Mouse (Mus musculus): ENCODE measurements at regions not wholly inside any gene's neighbourhood (a gene's known extent, or its start where the extent isn't known, plus 50 kb on each side); places are given as distances from the start of the nearest gene placed in this dataset.
A peak's percentile ranks its signal among the peaks of the same experiment; 100 is the strongest.

GRCm38 (mm10) chr10:23559980-23560658 lies 209.5 kb upstream of the Eya4 start:
- Histone ChIP-seq H3K27me3 (ENCODE audit: insufficient read depth, low read length) (no peaks in the 10 kb centered on the region), H3K9me3 (ENCODE audit: low read length) (no peaks in the 10 kb centered on the region), H3K4me1 (ENCODE audit: insufficient read depth, low read length) (no peaks in the 10 kb centered on the region), H3K36me3 (ENCODE audit: insufficient read depth, low read length) (no peaks in the 10 kb centered on the region), H3K27ac (ENCODE audit: low read depth, low read length) (no peak overlapping the region), H3K4me3 (ENCODE audit: low read depth, low read length) (no peak overlapping the region), H3K4me2 (ENCODE audit: low read depth, low read length, poor library complexity, severe bottlenecking) (no peak overlapping the region), H3K9ac (replicated peaks; ENCODE audit: low read length, poor library complexity, severe bottlenecking) (no peak overlapping the region)
- no peak for TF ChIP-seq CTCF (IDR thresholded peaks at IDR 0.05)
- ATAC-seq (ENCODE audit: low FRiP score) = no peak
- no peak for DNase-seq (ENCODE audit: low spot score)

- Histone ChIP-seq H3K27me3 (ENCODE audit: insufficient read depth, low read length) (no peaks in the 10 kb centered on the region), H3K27ac (ENCODE audit: low read depth, low read length) (no peak overlapping the region), H3K4me1 (ENCODE audit: insufficient read depth, low read length) (no peaks in the 10 kb centered on the region), H3K4me2 (ENCODE audit: low read depth, low read length, poor library complexity, severe bottlenecking) (no peak overlapping the region), H3K4me3 (ENCODE audit: low read depth, low read length) (no peak overlapping the region), H3K36me3 (ENCODE audit: insufficient read depth, low read length) (no peaks in the 10 kb centered on the region), H3K9ac (replicated peaks; ENCODE audit: low read length, poor library complexity, severe bottlenecking) (no peak overlapping the region), H3K9me3 (ENCODE audit: low read length) (no peaks in the 10 kb centered on the region)
- ATAC-seq (ENCODE audit: low FRiP score) = no peak
- TF ChIP-seq CTCF (IDR thresholded peaks at IDR 0.05) = no peak
- WGBS = 87% methylated on average over 3 of the region's 3 CpGs
- no peak for DNase-seq (ENCODE audit: low spot score)
These were observed 207.2 kb upstream of the Eya4 start for GRCm38 (mm10) chr10:23557828-23558227.

DNA sequence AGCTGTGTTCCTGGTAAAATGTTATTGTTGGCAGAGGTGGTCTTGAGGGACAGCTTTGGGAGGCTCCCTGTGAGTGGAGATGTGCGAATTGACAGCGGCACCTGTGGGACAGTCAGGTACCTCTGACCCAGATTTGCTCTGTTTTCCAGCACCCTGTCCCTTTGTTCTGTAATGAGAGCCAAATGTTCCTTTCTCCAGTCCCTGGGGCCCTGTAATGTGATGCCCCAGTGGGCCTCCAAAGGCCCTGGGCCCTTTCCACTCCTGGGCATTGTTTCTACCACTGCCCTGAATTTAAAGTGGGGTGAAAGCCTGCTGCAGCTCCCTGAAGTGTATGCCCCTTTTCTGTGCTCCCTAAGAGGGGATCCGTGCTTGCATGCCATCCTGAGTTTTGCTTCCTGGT lies 198.6 kb upstream of the Eya4 start:
- H3K27me3 ChIP-seq (ENCODE audit: insufficient read depth, low read length) = no peaks in the 10 kb centered on the region
- no peaks in the 10 kb centered on the region for H3K9me3 ChIP-seq (ENCODE audit: low read length)
- DNase-seq (ENCODE audit: low spot score) (no peak), ATAC-seq (ENCODE audit: low FRiP score) (peak; percentile 32; the same call in 1 of the 2 replicates)
- no peaks in the 10 kb centered on the region for H3K4me1 ChIP-seq (ENCODE audit: insufficient read depth, low read length)
- no peak overlapping the region for H3K4me3 ChIP-seq (ENCODE audit: low read depth, low read length)
- H3K36me3 ChIP-seq (ENCODE audit: insufficient read depth, low read length) = no peaks in the 10 kb centered on the region
- H3K27ac ChIP-seq (ENCODE audit: low read depth, low read length) = no peak overlapping the region
- no peak overlapping the region for H3K4me2 ChIP-seq (ENCODE audit: low read depth, low read length, poor library complexity, severe bottlenecking)
- no peak overlapping the region for H3K9ac ChIP-seq (replicated peaks; ENCODE audit: low read length, poor library complexity, severe bottlenecking)
- TF ChIP-seq CTCF (IDR thresholded peaks at IDR 0.05) = no peak
- WGBS = 27% methylated on average over 3 of the region's 3 CpGs

- Histone ChIP-seq H3K9me3 (ENCODE audit: low read length) (no peaks in the 10 kb centered on the region), H3K4me1 (ENCODE audit: insufficient read depth, low read length) (no peaks in the 10 kb centered on the region), H3K36me3 (ENCODE audit: insufficient read depth, low read length) (no peaks in the 10 kb centered on the region), H3K9ac (replicated peaks; ENCODE audit: low read length, poor library complexity, severe bottlenecking) (no peak overlapping the region), H3K4me3 (ENCODE audit: low read depth, low read length) (no peak overlapping the region), H3K27ac (ENCODE audit: low read depth, low read length) (no peak overlapping the region), H3K27me3 (ENCODE audit: insufficient read depth, low read length) (no peaks in the 10 kb centered on the region), H3K4me2 (ENCODE audit: low read depth, low read length, poor library complexity, severe bottlenecking) (no peak overlapping the region)
- WGBS = 79% methylated on average over 6 of the region's 6 CpGs
- ATAC-seq (ENCODE audit: low FRiP score) = no peak
- TF ChIP-seq CTCF (IDR thresholded peaks at IDR 0.05) = no peak
- DNase-seq (ENCODE audit: low spot score) = no peak
These were observed 197.7 kb upstream of the Eya4 start for GRCm38 (mm10) chr10:23548322-23548721.

- Histone ChIP-seq H3K4me2 (ENCODE audit: low read depth, low read length, poor library complexity, severe bottlenecking) (no peak overlapping the region), H3K4me1 (ENCODE audit: insufficient read depth, low read length) (no peaks in the 10 kb centered on the region), H3K9me3 (ENCODE audit: low read length) (no peaks in the 10 kb centered on the region), H3K4me3 (ENCODE audit: low read depth, low read length) (no peak overlapping the region), H3K36me3 (ENCODE audit: insufficient read depth, low read length) (no peaks in the 10 kb centered on the region), H3K9ac (replicated peaks; ENCODE audit: low read length, poor library complexity, severe bottlenecking) (no peak overlapping the region), H3K27ac (ENCODE audit: low read depth, low read length) (no peak overlapping the region), H3K27me3 (ENCODE audit: insufficient read depth, low read length) (no peaks in the 10 kb centered on the region)
- DNase-seq (ENCODE audit: low spot score) (no peak), ATAC-seq (ENCODE audit: low FRiP score) (no peak)
- 85% methylated on average over 11 of the region's 11 CpGs for WGBS
- TF ChIP-seq CTCF (IDR thresholded peaks at IDR 0.05) = no peak
These were observed 192.1 kb upstream of the Eya4 start for GRCm38 (mm10) chr10:23542712-23543111.

GRCm38 (mm10) chr10:23541914-23542313 lies 191.3 kb upstream of the Eya4 start:
- no peak overlapping the region for H3K4me3 ChIP-seq (ENCODE audit: low read depth, low read length)
- H3K4me2 ChIP-seq (ENCODE audit: low read depth, low read length, poor library complexity, severe bottlenecking) = no peak overlapping the region
- no peaks in the 10 kb centered on the region for H3K36me3 ChIP-seq (ENCODE audit: insufficient read depth, low read length)
- WGBS = 43% methylated on average over 5 of the region's 5 CpGs
- H3K9ac ChIP-seq (replicated peaks; ENCODE audit: low read length, poor library complexity, severe bottlenecking) = no peak overlapping the region
- TF ChIP-seq CTCF (IDR thresholded peaks at IDR 0.05) = no peak
- H3K27me3 ChIP-seq (ENCODE audit: insufficient read depth, low read length) = no peaks in the 10 kb centered on the region
- DNase-seq (ENCODE audit: low spot score) (peak; percentile 5), ATAC-seq (ENCODE audit: low FRiP score) (no peak)
- no peak overlapping the region for H3K27ac ChIP-seq (ENCODE audit: low read depth, low read length)
- H3K4me1 ChIP-seq (ENCODE audit: insufficient read depth, low read length) = no peaks in the 10 kb centered on the region
- H3K9me3 ChIP-seq (ENCODE audit: low read length) = no peaks in the 10 kb centered on the region

All from midbrain, postnatal 0 days (tissue).